Mouse (Mus musculus) neural tube, embryonic 15.5 days (tissue): ENCODE measurements around the gene Prickle2. TPM values are rescaled to one million over a fixed set of nuclear protein-coding genes. Genes with fewer than 3 reads are reported as not detected.

Source experiments
- ATAC-seq: fragments of 200-750 bp; cut with Nextera tagmentation; 2 replicates; pipeline ENCODE4 v1.8.0; 2017; ENCODE audit warnings: mild to moderate bottlenecking, moderate TSS enrichment, moderate library complexity; ENCODE audit not compliant: low FRiP score
- H3K27ac ChIP-seq: fragments of 300-500 bp; sonication (generic); replicated peaks from 2 replicates; pipeline ENCODE4 v1.5.1; 2015; ENCODE audit warnings: mild to moderate bottlenecking, inconsistent platforms
- H3K27me3 ChIP-seq: fragments of 300-500 bp; sonication (generic); replicated peaks from 2 replicates; pipeline ENCODE4 v1.6.1; 2015; ENCODE audit warnings: inconsistent platforms
- H3K36me3 ChIP-seq: fragments of 300-500 bp; sonication (generic); 2 replicates; pipeline ENCODE4 v1.6.1; 2015; ENCODE audit warnings: inconsistent platforms
- H3K4me1 ChIP-seq: fragments of 300-500 bp; sonication (generic); 2 replicates; pipeline ENCODE4 v1.6.1; 2015; ENCODE audit warnings: inconsistent platforms
- H3K4me2 ChIP-seq: fragments of 300-500 bp; sonication (generic); 2 replicates; pipeline ENCODE4 v1.6.1; 2015; ENCODE audit warnings: inconsistent platforms, mild to moderate bottlenecking, moderate library complexity
- H3K4me3 ChIP-seq: fragments of 300-500 bp; sonication (generic); replicated peaks from 2 replicates; pipeline ENCODE4 v1.5.1; 2015; ENCODE audit warnings: mild to moderate bottlenecking, inconsistent platforms
- H3K9ac ChIP-seq: fragments of 300-500 bp; sonication (generic); replicated peaks from 2 replicates; pipeline ENCODE4 v1.6.1; 2015; ENCODE audit warnings: mild to moderate bottlenecking, inconsistent platforms
- H3K9me3 ChIP-seq: fragments of 300-500 bp; sonication (generic); replicated peaks from 2 replicates; pipeline ENCODE4 v1.6.1; 2016; ENCODE audit warnings: inconsistent platforms
- WGBS: fragments of 180-500 bp; shearing (Covaris S2); methylation state at CpG from one replicate; pipeline ENCODE4 v1.1.7; 2015; ENCODE audit warnings: mixed read lengths; 5-methylcytosine and 5-hydroxymethylcytosine counted together
- polyA plus RNA-seq: library from polyadenylated mRNA; unstranded; fragments of >200 nt; fragmentation: Nextera tagmentation; extraction: Ambion mirVana; gene quantifications from 2 replicates; pipeline ENCODE4 v1.2.1, GENCODE M21; 2015

Gene Prickle2
- polyA plus RNA-seq, 1 experiment from 2014 or later: 17.0 TPM

GRCm38 (mm10) chr6:92534226-92535031 is 171.5 kb downstream of the Prickle2 start:
- WGBS: 14% methylated on average over 11 of the region's 11 CpGs
- Histone ChIP-seq H3K27me3 (no peaks in the 10 kb centered on the region), H3K9me3 (no peaks in the 10 kb centered on the region), H3K36me3 (no peaks in the 10 kb centered on the region), H3K4me1 (peaks cover 37% of the 10 kb centered on the region), H3K9ac (peak overlapping the region; percentile 34), H3K4me3 (peak overlapping the region; percentile 41), H3K27ac (peak overlapping the region; percentile 38; the same call in 1 of the 2 replicates), H3K4me2 (peak overlapping the region; percentile 57)
- ATAC-seq: peak; percentile 72

- Histone ChIP-seq H3K9me3 (no peaks in the 10 kb centered on the region), H3K27me3 (no peaks in the 10 kb centered on the region), H3K9ac (no peak overlapping the region), H3K27ac (peak overlapping the region; percentile 38), H3K4me2 (peak overlapping the region; percentile 57), H3K4me1 (peaks cover 37% of the 10 kb centered on the region), H3K4me3 (peak overlapping the region; percentile 21), H3K36me3 (no peaks in the 10 kb centered on the region)
- 60% methylated on average over 8 of the region's 8 CpGs for WGBS
- ATAC-seq: no peak
These were observed 172.5 kb downstream of the Prickle2 start for GRCm38 (mm10) chr6:92533306-92534063.

- Histone ChIP-seq H3K27me3 (no peaks in the 10 kb centered on the region), H3K4me1 (peaks cover 37% of the 10 kb centered on the region), H3K9me3 (no peaks in the 10 kb centered on the region), H3K4me3 (peak overlapping the region; percentile 6; the same call in 1 of the 2 replicates), H3K9ac (no peak overlapping the region), H3K27ac (peak overlapping the region; percentile 38), H3K4me2 (peak overlapping the region; percentile 57), H3K36me3 (no peaks in the 10 kb centered on the region)
- ATAC-seq: no peak
- WGBS: 23% methylated on average over 3 of the region's 3 CpGs
These were observed 173.1 kb downstream of the Prickle2 start for GRCm38 (mm10) chr6:92532896-92533295.

- Histone ChIP-seq H3K27me3 (no peaks in the 10 kb centered on the region), H3K4me3 (no peak overlapping the region; the same call in 1 of the 2 replicates), H3K36me3 (no peaks in the 10 kb centered on the region), H3K9me3 (no peaks in the 10 kb centered on the region), H3K27ac (peak overlapping the region; percentile 38), H3K9ac (no peak overlapping the region), H3K4me1 (peaks cover 37% of the 10 kb centered on the region), H3K4me2 (peak overlapping the region; percentile 57; the same call in 1 of the 2 replicates)
- WGBS: 56% methylated on average over 6 of the region's 6 CpGs
- ATAC-seq: no peak
These were observed 173.6 kb downstream of the Prickle2 start for GRCm38 (mm10) chr6:92532331-92532730.

- 68% methylated on average over 3 of the region's 3 CpGs for WGBS
These were observed 179.7 kb downstream of the Prickle2 start for GRCm38 (mm10) chr6:92526212-92526611.

GRCm38 (mm10) chr6:92525646-92526045 is 180.3 kb downstream of the Prickle2 start:
- Histone ChIP-seq H3K4me2 (no peak overlapping the region), H3K27me3 (no peaks in the 10 kb centered on the region), H3K9ac (no peak overlapping the region), H3K4me1 (peaks cover 8% of the 10 kb centered on the region), H3K4me3 (no peak overlapping the region), H3K27ac (no peak overlapping the region), H3K36me3 (no peaks in the 10 kb centered on the region), H3K9me3 (no peaks in the 10 kb centered on the region)
- 67% methylated on average over 2 of the region's 2 CpGs for WGBS
- ATAC-seq: no peak

More at GRCm38 (mm10) chr6:92526212-92526611, 179.7 kb downstream of the Prickle2 start:
- no peak for ATAC-seq
- H3K9ac ChIP-seq: no peak overlapping the region
- H3K4me1 ChIP-seq: peaks cover 11% of the 10 kb centered on the region
- no peak overlapping the region for H3K4me3 ChIP-seq
- no peak overlapping the region for H3K4me2 ChIP-seq
- H3K9me3 ChIP-seq: no peaks in the 10 kb centered on the region
- no peaks in the 10 kb centered on the region for H3K27me3 ChIP-seq
- H3K36me3 ChIP-seq: no peaks in the 10 kb centered on the region
- H3K27ac ChIP-seq: no peak overlapping the region

GRCm38 (mm10) chr6:92521526-92522075 is 184.4 kb downstream of the Prickle2 start:
- Histone ChIP-seq H3K27ac (peak overlapping the region; percentile 20; the same call in 1 of the 2 replicates), H3K4me2 (no peak overlapping the region), H3K36me3 (no peaks in the 10 kb centered on the region), H3K4me1 (peaks cover 21% of the 10 kb centered on the region), H3K9ac (no peak overlapping the region), H3K4me3 (no peak overlapping the region), H3K27me3 (no peaks in the 10 kb centered on the region), H3K9me3 (no peaks in the 10 kb centered on the region)
- 68% methylated on average over 7 of the region's 7 CpGs for WGBS
- ATAC-seq: no peak

GRCm38 (mm10) chr6:92520088-92520875 is 185.7 kb downstream of the Prickle2 start:
- no peaks in the 10 kb centered on the region for H3K36me3 ChIP-seq
- no peak overlapping the region for H3K9ac ChIP-seq
- H3K27ac ChIP-seq: no peak overlapping the region
- ATAC-seq: no peak
- whole genome bisulfite sequencing: 59% methylated on average over 5 of the region's 5 CpGs
- no peaks in the 10 kb centered on the region for H3K27me3 ChIP-seq
- no peak overlapping the region for H3K4me3 ChIP-seq
- peaks cover 21% of the 10 kb centered on the region for H3K4me1 ChIP-seq
- H3K9me3 ChIP-seq: no peaks in the 10 kb centered on the region
- no peak overlapping the region for H3K4me2 ChIP-seq

- no peak overlapping the region for H3K4me3 ChIP-seq
- ATAC-seq: no peak
- no peak overlapping the region for H3K9ac ChIP-seq
- H3K27me3 ChIP-seq: no peaks in the 10 kb centered on the region
- no peak overlapping the region for H3K27ac ChIP-seq
- no peak overlapping the region for H3K4me2 ChIP-seq
- peaks cover 21% of the 10 kb centered on the region for H3K4me1 ChIP-seq
- WGBS: 86% methylated on average over 6 of the region's 6 CpGs
- H3K9me3 ChIP-seq: no peaks in the 10 kb centered on the region
- no peaks in the 10 kb centered on the region for H3K36me3 ChIP-seq
These were observed 187.5 kb downstream of the Prickle2 start for GRCm38 (mm10) chr6:92518438-92518968.

GRCm38 (mm10) chr6:92517002-92517401 is 189.0 kb downstream of the Prickle2 start:
- Histone ChIP-seq H3K4me2 (no peak overlapping the region), H3K9me3 (no peaks in the 10 kb centered on the region), H3K4me1 (peaks cover 21% of the 10 kb centered on the region), H3K27ac (no peak overlapping the region), H3K36me3 (no peaks in the 10 kb centered on the region), H3K4me3 (no peak overlapping the region), H3K9ac (no peak overlapping the region), H3K27me3 (no peaks in the 10 kb centered on the region)
- 75% methylated on average over 2 of the region's 2 CpGs for WGBS
- ATAC-seq: no peak

GRCm38 (mm10) chr6:92512001-92512400 is 194.0 kb downstream of the Prickle2 start:
- no peaks in the 10 kb centered on the region for H3K27me3 ChIP-seq
- H3K9me3 ChIP-seq: no peaks in the 10 kb centered on the region
- H3K4me1 ChIP-seq: no peaks in the 10 kb centered on the region
- H3K4me3 ChIP-seq: no peak overlapping the region
- H3K4me2 ChIP-seq: no peak overlapping the region
- H3K36me3 ChIP-seq: no peaks in the 10 kb centered on the region
- WGBS: 85% methylated on average over 1 of the region's 1 CpGs
- no peak for ATAC-seq
- no peak overlapping the region for H3K9ac ChIP-seq
- no peak overlapping the region for H3K27ac ChIP-seq
